Mouse (Mus musculus) intestine, embryonic 15.5 days (tissue): ENCODE measurements around the gene Mcub. TPM values are rescaled to one million over a fixed set of nuclear protein-coding genes. Genes with fewer than 3 reads are reported as not detected.

ENCODE experiments used
- ATAC-seq: fragments of 200-750 bp; cut with Nextera tagmentation; 2 replicates; pipeline ENCODE4 v1.8.0; 2017; ENCODE audit warnings: moderate TSS enrichment, moderate library complexity
- H3K27ac ChIP-seq: fragments of 300-500 bp; sonication (generic); 2 replicates; pipeline ENCODE4 v1.5.1; 2015; ENCODE audit warnings: mild to moderate bottlenecking, inconsistent platforms
- H3K27me3 ChIP-seq: fragments of 300-500 bp; sonication (generic); replicated peaks from 2 replicates; pipeline ENCODE4 v1.6.1; 2015; ENCODE audit warnings: inconsistent platforms
- H3K36me3 ChIP-seq: fragments of 300-500 bp; sonication (generic); 2 replicates; pipeline ENCODE4 v1.6.1; 2015; ENCODE audit warnings: inconsistent platforms
- H3K4me1 ChIP-seq: fragments of 300-500 bp; sonication (generic); replicated peaks from 2 replicates; pipeline ENCODE4 v1.6.1; 2015; ENCODE audit warnings: inconsistent platforms
- H3K4me2 ChIP-seq: fragments of 300-500 bp; sonication (generic); replicated peaks from 2 replicates; pipeline ENCODE4 v1.6.1; 2015; ENCODE audit warnings: mild to moderate bottlenecking, inconsistent platforms
- H3K4me3 ChIP-seq: fragments of 300-500 bp; sonication (generic); replicated peaks from 2 replicates; pipeline ENCODE4 v1.5.1; 2015; ENCODE audit warnings: inconsistent platforms
- H3K9ac ChIP-seq: fragments of 300-500 bp; sonication (generic); 2 replicates; pipeline ENCODE4 v1.6.1; 2015; ENCODE audit warnings: inconsistent platforms
- H3K9me3 ChIP-seq: fragments of 300-500 bp; sonication (generic); 2 replicates; pipeline ENCODE4 v1.6.1; 2016; ENCODE audit warnings: inconsistent platforms
- WGBS: fragments of 180-500 bp; shearing (Covaris S2); methylation state at CpG from one replicate; pipeline ENCODE4 v1.1.7; 2015; 5-methylcytosine and 5-hydroxymethylcytosine counted together
- polyA plus RNA-seq: library from polyadenylated mRNA; unstranded; fragments of >200 nt; fragmentation: Nextera tagmentation; extraction: Ambion mirVana; gene quantifications from 2 replicates; pipeline ENCODE4 v1.2.1, GENCODE M21; 2015

The Mcub gene
- polyA plus RNA-seq, 1 experiment from 2014 or later = 3.5 TPM

DNA sequence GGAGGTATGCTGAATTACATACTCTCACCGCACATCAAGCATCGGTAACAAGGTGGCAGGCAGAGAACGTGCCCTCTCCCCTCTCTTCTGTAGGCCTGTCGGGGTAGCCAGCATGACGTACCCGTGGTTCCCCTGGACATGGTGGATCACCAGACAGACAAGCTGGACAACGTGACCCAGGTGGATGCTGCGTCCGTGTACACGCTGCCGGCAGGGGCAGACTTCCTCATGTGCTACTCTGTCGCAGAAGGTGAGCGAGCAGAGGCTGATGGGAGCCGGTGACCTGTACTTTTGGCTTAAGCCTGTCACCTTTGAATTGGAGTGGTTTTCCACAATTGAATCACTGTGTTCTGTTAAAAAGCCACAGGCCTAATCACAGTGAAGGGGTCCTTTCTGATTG lies 58.0 kb downstream of the Mcub start:
- H3K9me3 ChIP-seq = no peaks in the 10 kb centered on the region
- H3K27me3 ChIP-seq = no peaks in the 10 kb centered on the region
- 93% methylated on average over 14 of the region's 14 CpGs for WGBS
- no peak overlapping the region for H3K4me3 ChIP-seq
- H3K4me2 ChIP-seq = no peak overlapping the region
- H3K4me1 ChIP-seq = no peaks in the 10 kb centered on the region
- peaks cover 31% of the 10 kb centered on the region for H3K36me3 ChIP-seq
- no peak overlapping the region for H3K9ac ChIP-seq
- ATAC-seq = no peak
- H3K27ac ChIP-seq = no peak overlapping the region

- Histone ChIP-seq H3K4me2 (no peak overlapping the region), H3K9ac (no peak overlapping the region), H3K4me3 (no peak overlapping the region), H3K27me3 (no peaks in the 10 kb centered on the region), H3K27ac (no peak overlapping the region), H3K9me3 (no peaks in the 10 kb centered on the region), H3K4me1 (peaks cover 23% of the 10 kb centered on the region), H3K36me3 (0 out of 2 replicates have a peak, but pooled peaks cover 3% of the 10 kb centered on the region)
- no peak for ATAC-seq
- 71% methylated on average over 7 of the region's 7 CpGs for WGBS
These were observed 65.4 kb downstream of the Mcub start for GRCm38 (mm10) chr3:129904381-129905132.

DNA sequence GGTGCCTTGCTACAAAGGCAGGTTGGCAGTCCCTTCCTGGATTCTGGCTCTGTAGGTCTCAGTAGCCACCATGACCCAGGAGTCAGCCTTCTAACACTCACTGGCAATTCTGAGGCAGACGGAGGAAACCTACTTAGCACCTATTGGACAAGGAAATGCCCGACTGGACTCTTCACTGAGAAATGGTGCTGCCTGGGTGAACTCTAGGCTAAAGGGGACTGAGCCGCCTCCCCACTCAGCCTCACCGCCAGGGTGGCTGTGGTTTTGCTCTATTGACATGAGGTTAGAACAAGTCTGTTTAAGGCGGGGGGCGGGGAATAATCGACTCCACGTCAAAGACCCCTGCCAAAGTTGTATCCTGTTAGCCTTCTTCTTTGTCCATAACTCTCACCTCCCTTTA lies 66.1 kb downstream of the Mcub start:
- no peaks in the 10 kb centered on the region for H3K9me3 ChIP-seq
- no peak overlapping the region for H3K9ac ChIP-seq
- H3K36me3 ChIP-seq = 0 out of 2 replicates have a peak, but pooled peaks cover 1% of the 10 kb centered on the region
- ATAC-seq = no peak
- H3K4me2 ChIP-seq = peak overlapping the region; percentile 11; the same call in 1 of the 2 replicates
- H3K4me3 ChIP-seq = no peak overlapping the region
- no peaks in the 10 kb centered on the region for H3K27me3 ChIP-seq
- H3K4me1 ChIP-seq = peaks cover 23% of the 10 kb centered on the region
- no peak overlapping the region for H3K27ac ChIP-seq
- WGBS = 81% methylated on average over 8 of the region's 8 CpGs

- H3K9me3 ChIP-seq = no peaks in the 10 kb centered on the region
- H3K4me3 ChIP-seq = no peak overlapping the region
- H3K4me1 ChIP-seq = peaks cover 23% of the 10 kb centered on the region
- H3K9ac ChIP-seq = no peak overlapping the region
- H3K36me3 ChIP-seq = no peaks in the 10 kb centered on the region
- no peaks in the 10 kb centered on the region for H3K27me3 ChIP-seq
- 0 out of 2 replicates have a peak overlapping the region, but pooled peaks have one; percentile 11 for H3K4me2 ChIP-seq
- no peak overlapping the region for H3K27ac ChIP-seq
- WGBS = 78% methylated on average over 3 of the region's 3 CpGs
- no peak for ATAC-seq
These were observed 66.6 kb downstream of the Mcub start for GRCm38 (mm10) chr3:129903369-129903768.

- Histone ChIP-seq H3K27me3 (no peaks in the 10 kb centered on the region), H3K4me3 (peak within 1 kb of the TSS; percentile 80), H3K36me3 (no peaks in the 10 kb centered on the region), H3K4me2 (peak within 1 kb of the TSS; percentile 76), H3K9ac (peak within 1 kb of the TSS; percentile 81), H3K27ac (peak within 1 kb of the TSS; percentile 85), H3K9me3 (no peaks in the 10 kb centered on the region), H3K4me1 (peaks cover 26% of the 10 kb centered on the region)
- ATAC-seq = peak; percentile 95
- under 1% methylated on average over 34 of the region's 34 CpGs for WGBS
These were observed 68.7 kb downstream of the Mcub start, which contains the start of gene Casp6 for GRCm38 (mm10) chr3:129901271-129901809. Gene Casp6 (plus strand): TSS chr3:129901425.

GRCm38 (mm10) chr3:129898886-129899285 lies 71.1 kb downstream of the Mcub start:
- 64% methylated on average over 4 of the region's 4 CpGs for WGBS

DNA sequence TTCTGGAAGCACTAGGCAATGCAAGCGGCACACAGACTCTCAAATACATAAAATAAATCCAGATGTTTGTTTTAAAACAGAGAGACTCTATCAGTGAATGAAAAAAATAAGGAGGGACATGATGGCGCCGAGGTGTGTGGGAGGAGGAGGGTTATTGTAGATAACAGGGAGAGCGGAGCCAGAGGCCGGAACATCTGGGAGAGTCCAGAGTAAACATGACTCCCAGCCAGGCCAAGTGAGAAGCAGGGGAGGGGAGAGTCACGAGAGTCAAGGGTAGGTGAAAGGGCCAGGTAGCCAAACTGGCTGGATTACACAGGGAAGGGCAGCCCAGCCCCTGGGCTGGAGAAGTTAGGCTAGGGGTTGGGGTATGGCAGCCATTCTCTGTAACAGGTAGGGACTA lies 73.4 kb downstream of the Mcub start:
- H3K9ac ChIP-seq = no peak overlapping the region
- no peaks in the 10 kb centered on the region for H3K36me3 ChIP-seq
- H3K4me3 ChIP-seq = no peak overlapping the region
- peaks cover 6% of the 10 kb centered on the region for H3K4me1 ChIP-seq
- no peaks in the 10 kb centered on the region for H3K27me3 ChIP-seq
- H3K27ac ChIP-seq = no peak overlapping the region
- ATAC-seq = no peak
- WGBS = 34% methylated on average over 6 of the region's 6 CpGs
- no peak overlapping the region for H3K4me2 ChIP-seq
- H3K9me3 ChIP-seq = no peaks in the 10 kb centered on the region

More at GRCm38 (mm10) chr3:129898886-129899285, 71.1 kb downstream of the Mcub start:
- no peak overlapping the region for H3K4me2 ChIP-seq
- no peaks in the 10 kb centered on the region for H3K36me3 ChIP-seq
- no peak for ATAC-seq
- no peak overlapping the region for H3K4me3 ChIP-seq
- H3K27ac ChIP-seq = no peak overlapping the region
- no peak overlapping the region for H3K9ac ChIP-seq
- no peaks in the 10 kb centered on the region for H3K27me3 ChIP-seq
- peaks cover 25% of the 10 kb centered on the region for H3K4me1 ChIP-seq
- no peaks in the 10 kb centered on the region for H3K9me3 ChIP-seq

DNA sequence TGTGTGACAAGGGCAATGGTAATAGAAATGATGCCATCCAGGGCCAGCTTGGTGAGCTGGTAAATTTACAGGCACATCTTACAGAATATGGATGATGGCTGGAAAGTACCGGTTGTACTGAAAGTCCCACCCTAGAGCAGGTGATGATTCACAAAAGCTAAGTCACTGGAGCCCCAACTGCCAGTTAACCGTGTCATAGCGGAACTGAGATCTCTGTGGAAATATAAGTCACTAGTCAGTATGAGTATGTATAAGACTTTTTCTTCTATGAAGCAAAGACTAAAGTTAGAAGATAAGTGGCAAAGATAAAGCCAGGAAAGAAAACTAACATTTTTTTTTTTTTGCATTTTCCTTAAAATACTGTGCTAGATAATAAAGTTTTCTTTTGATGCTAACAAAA lies 76.9 kb downstream of the Mcub start:
- 90% methylated on average over 3 of the region's 3 CpGs for WGBS
- no peaks in the 10 kb centered on the region for H3K27me3 ChIP-seq
- no peaks in the 10 kb centered on the region for H3K36me3 ChIP-seq
- no peak overlapping the region for H3K4me3 ChIP-seq
- no peak overlapping the region for H3K9ac ChIP-seq
- no peak overlapping the region for H3K27ac ChIP-seq
- no peak overlapping the region for H3K4me2 ChIP-seq
- no peaks in the 10 kb centered on the region for H3K9me3 ChIP-seq
- H3K4me1 ChIP-seq = peaks cover 6% of the 10 kb centered on the region; the same call in 1 of the 2 replicates
- no peak for ATAC-seq

- Histone ChIP-seq H3K4me2 (no peak overlapping the region), H3K27me3 (no peaks in the 10 kb centered on the region), H3K4me1 (peaks cover 10% of the 10 kb centered on the region; the same call in 1 of the 2 replicates), H3K9me3 (no peaks in the 10 kb centered on the region), H3K36me3 (no peaks in the 10 kb centered on the region), H3K4me3 (no peak overlapping the region), H3K9ac (no peak overlapping the region), H3K27ac (no peak overlapping the region)
- 82% methylated on average over 5 of the region's 5 CpGs for WGBS
- ATAC-seq = peak; percentile 19; the same call in 1 of the 2 replicates
These were observed 78.0 kb downstream of the Mcub start for GRCm38 (mm10) chr3:129892003-129892402.

DNA sequence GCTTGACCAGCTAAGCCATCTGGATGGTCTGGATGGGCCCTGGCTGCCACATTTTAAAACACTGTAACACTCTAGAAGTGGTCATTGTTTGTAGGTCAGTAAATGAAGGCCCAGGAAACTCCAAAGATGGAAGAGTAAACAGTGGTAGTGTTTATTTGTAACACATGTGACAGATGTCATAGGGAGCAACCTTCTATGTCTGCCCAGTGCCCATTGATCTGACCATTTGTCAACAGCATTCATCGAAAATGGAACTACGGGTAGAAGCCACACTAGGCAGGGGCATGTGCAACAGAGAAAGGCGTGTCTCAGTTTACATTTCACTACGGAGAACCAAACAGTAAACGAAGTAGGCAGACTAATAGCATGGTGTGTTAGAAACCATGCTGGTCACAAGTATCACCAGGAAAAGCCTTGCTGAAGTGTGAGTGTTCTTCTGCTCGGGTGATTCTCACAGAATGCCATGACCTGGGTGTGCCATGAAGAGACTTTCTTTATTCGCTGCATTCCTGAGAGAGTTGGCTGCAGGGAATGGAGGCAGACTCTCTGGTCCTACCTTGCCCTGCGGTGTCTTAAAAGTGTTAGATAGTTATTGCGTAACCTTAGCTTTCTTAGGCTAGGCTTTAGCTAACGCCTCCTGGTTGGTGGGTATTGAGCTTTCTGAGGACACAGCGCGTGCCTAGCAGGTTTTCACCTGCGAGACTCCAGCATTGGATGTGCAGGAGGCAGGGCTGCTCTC lies 82.1 kb downstream of the Mcub start:
- Histone ChIP-seq H3K36me3 (no peaks in the 10 kb centered on the region), H3K4me3 (no peak overlapping the region), H3K9me3 (no peaks in the 10 kb centered on the region), H3K27ac (peak overlapping the region; percentile 25), H3K27me3 (no peaks in the 10 kb centered on the region), H3K4me2 (0 out of 2 replicates have a peak overlapping the region, but pooled peaks have one; percentile 5), H3K9ac (no peak overlapping the region), H3K4me1 (0 out of 2 replicates have a peak, but pooled peaks cover 12% of the 10 kb centered on the region)
- ATAC-seq = peak; percentile 46
- WGBS = 57% methylated on average over 13 of the region's 13 CpGs

GRCm38 (mm10) chr3:129886430-129886829 lies 83.6 kb downstream of the Mcub start:
- Histone ChIP-seq H3K27me3 (no peaks in the 10 kb centered on the region), H3K9ac (no peak overlapping the region), H3K4me1 (0 out of 2 replicates have a peak, but pooled peaks cover 12% of the 10 kb centered on the region), H3K27ac (no peak overlapping the region), H3K36me3 (no peaks in the 10 kb centered on the region), H3K4me2 (no peak overlapping the region), H3K4me3 (no peak overlapping the region), H3K9me3 (no peaks in the 10 kb centered on the region)
- ATAC-seq = peak; percentile 70
- WGBS = 70% methylated on average over 5 of the region's 5 CpGs

- H3K4me2 ChIP-seq = no peak overlapping the region
- no peak overlapping the region for H3K9ac ChIP-seq
- ATAC-seq = no peak
- H3K27ac ChIP-seq = no peak overlapping the region
- H3K4me3 ChIP-seq = no peak overlapping the region
- H3K9me3 ChIP-seq = no peaks in the 10 kb centered on the region
- 67% methylated on average over 9 of the region's 9 CpGs for WGBS
- H3K36me3 ChIP-seq = no peaks in the 10 kb centered on the region
- 0 out of 2 replicates have a peak, but pooled peaks cover 12% of the 10 kb centered on the region for H3K4me1 ChIP-seq
- no peaks in the 10 kb centered on the region for H3K27me3 ChIP-seq
These were observed 84.4 kb downstream of the Mcub start for GRCm38 (mm10) chr3:129885577-129885976.
